Mouse (Mus musculus) erythroblast, adult 5-6 weeks (primary cell): ENCODE measurements at regions not wholly inside any gene's neighbourhood (a gene's known extent, or its start where the extent isn't known, plus 50 kb on each side); places are given as distances from the start of the nearest gene placed in this dataset.
A peak's percentile ranks its signal among the peaks of the same experiment; 100 is the strongest.

ENCODE experiments used
- ATAC-seq: replicated peaks from 2 replicates; pipeline ENCODE4 v1.8.0; 2016; ENCODE audit warnings: moderate number of reproducible peaks, mild to moderate bottlenecking, moderate TSS enrichment, inconsistent platforms; ENCODE audit not compliant: poor library complexity, low FRiP score, severe bottlenecking

DNA sequence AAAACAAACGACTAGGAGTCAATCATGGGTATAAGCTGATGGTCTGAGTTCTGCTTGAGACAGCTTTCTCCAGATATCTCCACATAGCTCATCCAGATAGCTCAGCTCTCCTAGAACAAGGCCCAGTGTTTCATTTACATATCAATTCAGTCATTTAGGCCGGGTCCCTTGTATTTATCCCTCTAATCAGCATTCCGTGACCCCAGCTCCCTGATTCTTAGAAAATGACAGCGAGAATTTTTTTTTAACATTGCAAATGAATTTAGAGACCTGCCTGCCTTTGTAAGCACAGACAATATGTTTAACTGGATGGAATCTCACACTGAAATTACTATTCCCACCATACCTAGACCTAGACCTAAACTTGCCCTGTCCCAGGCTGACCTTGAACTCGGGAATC lies 171.1 kb upstream of the Mkln1 start:
- no peak for ATAC-seq

DNA sequence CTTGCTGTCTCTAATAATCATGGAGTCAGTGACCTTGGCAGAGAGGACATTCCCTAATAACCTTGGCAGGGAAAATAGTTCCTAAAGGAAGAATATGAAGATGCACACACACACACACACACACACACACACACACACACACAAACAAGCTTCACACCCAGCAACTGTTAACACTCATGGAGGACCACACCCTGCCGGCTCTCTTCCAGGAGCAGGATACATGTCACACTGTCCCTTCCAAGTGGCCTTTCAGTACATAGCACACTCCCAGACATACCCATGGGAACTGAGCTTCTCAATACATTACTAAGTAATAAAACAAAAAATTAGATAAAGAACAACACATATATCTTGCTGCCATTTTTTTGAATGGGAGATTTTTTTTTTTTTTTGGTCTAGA lies 170.5 kb upstream of the Mkln1 start:
- no peak for ATAC-seq

DNA sequence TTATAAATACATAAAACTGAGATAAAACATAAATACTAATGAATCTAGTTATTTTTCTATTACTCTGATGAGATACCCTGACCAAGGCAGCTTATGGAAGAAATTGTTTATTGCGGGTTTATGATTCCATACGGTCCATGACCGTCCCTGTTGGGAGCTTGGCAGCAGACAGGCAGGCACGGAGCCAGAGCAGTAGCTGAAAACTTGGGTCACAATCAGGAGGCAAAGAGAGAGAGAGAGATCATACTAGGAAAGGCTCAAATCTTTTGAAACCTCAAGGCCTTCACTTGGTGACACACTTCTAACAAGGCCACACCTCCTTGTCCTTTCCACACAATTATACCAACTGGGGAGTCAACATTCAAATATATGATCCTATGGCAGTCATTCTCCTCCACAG lies 166.7 kb upstream of the Mkln1 start:
- ATAC-seq = no peak

GRCm38 (mm10) chr6:31233252-31233993 lies 165.1 kb upstream of the Mkln1 start:
- no peak for ATAC-seq

DNA sequence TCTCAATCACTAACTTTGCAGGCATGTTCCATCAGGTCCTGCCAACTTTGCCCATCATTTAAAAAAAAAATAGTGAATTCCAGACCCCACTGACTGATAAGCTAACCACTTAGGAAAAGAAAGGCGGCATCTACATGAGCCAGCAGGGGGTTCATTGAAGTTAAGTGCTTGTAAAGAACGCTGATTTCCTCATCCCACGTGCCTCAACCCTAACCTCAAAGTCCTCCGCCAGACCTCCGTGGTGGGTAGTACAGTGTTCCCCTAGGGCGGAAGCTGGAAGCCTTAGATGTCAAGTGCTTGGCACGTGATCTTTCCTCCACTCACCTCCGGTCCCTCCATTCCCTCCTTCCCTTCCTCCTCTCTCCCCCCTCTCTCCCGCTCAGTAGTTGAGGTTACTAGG lies 158.5 kb upstream of the Mkln1 start:
- ATAC-seq = no peak

GRCm38 (mm10) chr6:31250526-31250925 lies 148.0 kb upstream of the Mkln1 start:
- no peak for ATAC-seq

DNA sequence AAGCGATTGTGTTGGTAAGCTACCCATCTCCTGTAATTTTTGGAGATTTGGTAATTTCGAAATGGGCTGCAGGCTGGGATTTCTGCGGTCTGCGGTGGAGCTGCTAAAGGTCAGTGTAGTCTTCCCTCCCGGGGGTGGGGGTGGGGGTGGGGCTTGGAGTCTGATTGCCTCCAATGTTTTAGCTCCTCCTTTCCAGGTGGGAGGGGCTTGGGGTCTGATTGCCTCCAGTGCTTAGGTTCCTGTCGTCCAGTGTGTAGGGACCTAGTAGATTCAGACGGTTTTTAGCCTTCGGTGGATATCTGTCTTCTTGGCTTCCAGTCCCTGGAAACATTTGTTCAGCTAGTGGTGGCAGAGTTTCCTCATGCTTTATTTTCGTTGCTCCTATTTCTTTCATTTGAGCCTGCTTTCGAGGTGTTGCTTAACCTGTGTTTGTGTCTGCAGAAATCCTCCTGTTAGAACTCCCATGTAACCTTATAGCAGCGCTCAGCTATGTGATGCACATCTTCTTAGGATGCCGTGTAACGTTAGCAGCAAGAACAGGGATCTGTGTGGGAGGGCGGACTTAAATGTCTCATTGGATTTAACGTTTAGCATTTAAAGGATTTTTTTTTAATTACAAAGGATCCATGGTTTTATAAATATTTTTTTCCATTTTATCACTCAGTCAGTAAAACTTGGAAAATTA lies 145.1 kb upstream of the Mkln1 start:
- no peak for ATAC-seq

DNA sequence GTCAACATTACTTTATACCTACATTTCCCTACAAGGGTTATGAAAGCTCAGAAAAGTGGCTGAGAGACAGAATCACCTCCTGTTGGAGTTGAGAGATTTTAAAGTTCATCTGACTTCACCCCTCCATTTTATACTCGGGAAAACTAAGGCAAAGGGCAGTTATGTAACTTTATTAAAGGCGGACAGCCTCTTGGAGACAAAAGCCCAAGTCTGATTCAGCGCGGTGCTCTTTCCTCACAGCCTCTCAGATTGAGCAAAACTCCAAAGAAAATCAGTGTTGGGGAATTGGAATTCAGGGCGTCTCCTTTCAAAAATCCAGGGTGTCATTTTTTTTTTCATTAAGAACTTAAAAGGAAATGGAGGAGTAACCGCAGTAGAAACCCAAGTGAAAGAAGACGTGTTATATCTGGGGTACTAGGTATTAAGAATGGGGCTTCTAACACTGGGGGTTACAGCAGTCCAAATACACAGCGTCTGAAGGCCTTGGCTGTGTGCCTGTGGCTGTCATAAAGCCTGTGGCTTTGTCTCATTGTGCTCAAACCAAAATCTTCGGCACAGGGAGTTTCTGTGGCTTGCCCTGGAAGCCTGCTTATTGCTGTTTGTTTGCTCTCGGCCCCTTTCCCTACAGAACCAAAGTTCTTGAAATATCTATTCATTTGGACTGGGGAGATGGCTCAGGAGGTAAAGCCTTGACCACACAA lies 137.7 kb upstream of the Mkln1 start:
- no peak for ATAC-seq

GRCm38 (mm10) chr6:31261797-31262540 lies 136.6 kb upstream of the Mkln1 start:
- no peak for ATAC-seq

- ATAC-seq = no peak
These were observed 135.9 kb upstream of the Mkln1 start for GRCm38 (mm10) chr6:31262651-31263050.

DNA sequence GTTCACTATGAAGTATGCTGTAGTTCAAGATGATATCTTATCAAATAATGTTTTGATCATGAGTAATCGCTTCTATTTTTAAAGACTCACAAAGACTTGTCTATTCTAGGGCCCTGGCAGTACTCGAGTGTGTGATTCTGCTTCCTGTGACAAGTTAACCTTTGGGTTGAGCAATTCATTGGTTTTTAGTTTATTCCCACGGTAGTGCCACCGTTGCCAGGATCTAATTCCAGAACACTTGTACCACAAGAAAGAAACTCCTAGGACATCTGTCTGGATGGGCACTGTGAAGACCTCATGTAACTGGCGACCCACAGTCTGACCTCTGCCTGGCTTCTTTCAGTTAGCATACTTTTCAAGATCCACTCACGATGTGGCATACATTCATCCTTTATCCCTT lies 134.7 kb upstream of the Mkln1 start:
- no peak for ATAC-seq

DNA sequence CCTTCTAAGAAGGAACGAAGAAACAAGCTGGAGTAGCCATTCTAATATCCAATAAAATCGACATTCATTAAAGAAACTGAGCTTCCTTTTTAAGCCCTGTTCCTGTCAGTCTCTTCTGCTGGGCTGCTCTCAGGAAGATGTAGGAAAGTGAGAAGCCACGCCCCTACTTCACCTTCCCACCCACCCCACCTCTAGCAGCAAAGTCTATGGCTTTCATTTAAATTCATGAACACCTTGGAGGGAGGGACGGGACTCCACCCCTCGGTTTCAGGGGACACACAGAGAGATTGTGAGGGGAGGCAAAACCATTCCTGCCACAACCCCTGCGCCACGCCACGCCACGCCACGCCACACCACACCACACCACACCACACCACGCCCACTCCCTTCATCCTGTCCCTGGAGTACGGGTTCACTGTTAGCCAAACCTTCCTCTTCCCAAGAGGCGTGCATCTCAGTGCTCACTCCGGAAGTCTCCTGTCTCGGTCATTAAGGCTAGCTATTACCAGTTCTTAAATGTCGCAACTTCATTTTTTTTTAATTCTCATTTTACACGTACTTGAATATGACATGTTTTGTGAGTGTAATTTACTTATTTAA lies 132.0 kb upstream of the Mkln1 start:
- ATAC-seq = no peak

DNA sequence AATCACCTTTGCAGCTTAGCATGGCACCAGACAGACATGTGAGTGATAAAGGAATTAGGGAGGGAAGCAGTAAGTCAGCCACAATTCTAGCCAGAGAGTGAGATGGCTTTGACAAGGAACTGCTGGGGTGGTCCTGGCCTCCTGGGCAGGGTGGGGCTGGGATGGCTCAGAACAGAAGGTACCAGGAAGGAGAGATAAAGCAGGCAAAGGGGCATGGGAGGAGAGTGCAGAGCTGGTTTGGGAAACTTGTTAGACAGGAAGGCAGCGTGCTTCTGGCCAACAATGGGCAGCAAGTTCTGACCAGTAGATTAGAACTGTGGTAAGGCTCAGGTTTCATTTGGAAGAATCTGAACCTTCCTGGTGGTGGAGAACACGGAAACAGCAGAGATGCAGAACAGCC lies 130.5 kb upstream of the Mkln1 start:
- ATAC-seq = no peak

- ATAC-seq = 0 out of 2 replicates have a peak, but pooled peaks have one; percentile 49
These were observed 124.7 kb upstream of the Mkln1 start for GRCm38 (mm10) chr6:31273816-31274215.

DNA sequence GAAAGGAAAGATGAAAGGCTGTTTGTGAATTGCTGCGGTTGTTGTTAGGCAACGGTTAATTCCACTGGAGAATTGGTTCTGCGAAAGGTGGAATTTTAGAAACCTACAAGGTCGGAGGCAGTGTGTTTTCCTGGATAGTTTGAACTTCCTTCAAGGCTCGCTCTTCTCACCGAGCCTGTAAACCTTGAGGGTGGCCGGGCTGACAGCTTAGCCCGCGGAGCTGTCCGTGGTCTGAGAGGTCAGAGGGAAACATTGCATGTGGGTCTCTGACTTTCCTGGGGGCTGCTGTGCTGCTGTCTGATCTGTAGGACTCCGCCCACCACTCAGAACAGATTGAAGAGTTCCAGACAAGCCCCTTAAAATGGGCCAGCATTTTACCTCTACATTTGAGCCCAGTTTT lies 124.3 kb upstream of the Mkln1 start:
- ATAC-seq = no peak

- no peak for ATAC-seq
These were observed 120.7 kb upstream of the Mkln1 start for GRCm38 (mm10) chr6:31277792-31278191.

DNA sequence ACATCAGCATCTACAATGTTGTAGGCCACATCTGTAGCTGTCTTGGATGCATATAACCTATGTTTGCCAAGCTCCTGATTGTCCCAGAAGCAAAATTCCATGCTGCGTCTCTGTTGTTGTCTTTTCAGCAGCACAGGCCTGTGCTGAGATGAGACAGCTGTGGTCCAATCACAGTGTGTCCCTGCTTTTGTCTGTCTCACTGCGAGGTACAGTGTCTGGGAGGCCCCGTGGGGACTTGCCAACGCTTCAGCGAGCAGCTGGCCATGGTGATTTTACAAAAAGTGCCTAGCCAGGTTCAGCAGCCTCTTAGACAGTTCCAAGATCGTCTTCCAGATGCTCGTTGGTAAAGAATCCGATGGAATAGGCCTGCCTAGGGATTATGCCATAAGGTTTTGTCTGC lies 114.6 kb upstream of the Mkln1 start:
- no peak for ATAC-seq

DNA sequence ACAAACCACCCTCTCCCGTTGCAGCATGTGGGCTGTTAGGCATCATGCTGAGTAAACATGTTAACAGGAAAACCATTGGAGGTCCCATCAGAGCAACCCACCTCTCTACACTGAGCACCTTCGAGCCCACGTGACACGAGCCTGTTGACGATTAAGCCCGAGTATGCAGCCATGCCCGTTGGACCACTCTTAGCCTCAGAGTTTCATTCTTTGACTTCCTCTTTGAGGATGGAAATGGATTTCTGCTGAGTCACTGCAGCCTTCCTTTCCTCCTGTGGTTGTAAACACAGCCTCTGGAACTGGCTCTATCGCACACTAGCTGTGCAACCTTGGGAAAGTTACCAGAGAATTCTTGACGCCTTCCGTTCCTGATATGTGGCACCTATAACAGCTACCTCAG lies 114.1 kb upstream of the Mkln1 start:
- no peak for ATAC-seq

DNA sequence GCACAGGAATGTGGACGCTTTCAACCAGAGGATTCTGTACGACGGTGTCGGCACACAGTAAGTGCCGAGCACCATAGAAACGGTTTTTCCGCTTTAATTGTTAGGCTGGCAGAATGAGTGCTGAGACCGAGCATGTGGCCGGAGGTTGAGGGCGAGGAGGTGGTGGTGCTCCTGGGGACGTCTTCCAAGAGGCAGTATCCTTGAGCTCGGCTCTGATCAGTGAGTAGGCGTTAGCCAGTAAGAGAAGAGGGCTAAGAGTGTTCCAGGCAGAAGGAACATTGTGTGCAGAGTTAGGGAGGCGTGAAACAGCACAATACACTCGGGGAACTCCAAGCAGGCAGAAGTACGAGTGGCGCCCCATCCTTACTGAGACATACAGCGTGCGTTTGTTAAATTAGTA lies 113.5 kb upstream of the Mkln1 start:
- ATAC-seq = no peak
